Mouse (Mus musculus) intestine, postnatal 0 days (tissue): ENCODE measurements around the gene Il2rb. TPM values are rescaled to one million over a fixed set of nuclear protein-coding genes. Genes with fewer than 3 reads are reported as not detected.
A peak's percentile ranks its signal among the peaks of the same experiment; 100 is the strongest.

ENCODE experiments used
- ATAC-seq: fragments of 200-750 bp; cut with Nextera tagmentation; 2 replicates; pipeline ENCODE4 v1.8.0; 2017; ENCODE audit warnings: mild to moderate bottlenecking, moderate TSS enrichment, moderate library complexity
- H3K27ac ChIP-seq: fragments of 300-500 bp; sonication (generic); 2 replicates; pipeline ENCODE4 v1.5.1; 2014; ENCODE audit warnings: mild to moderate bottlenecking, low read depth, low read length, moderate library complexity
- H3K27me3 ChIP-seq: fragments of 300-500 bp; sonication (generic); replicated peaks from 2 replicates; pipeline ENCODE4 v1.6.1; 2014; ENCODE audit warnings: low read length, mixed read lengths; ENCODE audit not compliant: control insufficient read depth, insufficient read depth
- H3K36me3 ChIP-seq: fragments of 300-500 bp; sonication (generic); 2 replicates; pipeline ENCODE4 v1.6.1; 2014; ENCODE audit warnings: mild to moderate bottlenecking, moderate library complexity; ENCODE audit not compliant: control insufficient read depth, insufficient read depth
- H3K4me1 ChIP-seq: fragments of 300-500 bp; sonication (generic); replicated peaks from 2 replicates; pipeline ENCODE4 v1.6.1; 2014; ENCODE audit warnings: antibody characterized with exemption, low read length, mixed read lengths; ENCODE audit not compliant: control insufficient read depth, insufficient read depth
- H3K4me2 ChIP-seq: fragments of 300-500 bp; sonication (generic); replicated peaks from 2 replicates; pipeline ENCODE4 v1.6.1; 2014; ENCODE audit warnings: low read depth, mild to moderate bottlenecking, moderate library complexity
- H3K4me3 ChIP-seq: fragments of 300-500 bp; sonication (generic); 2 replicates; pipeline ENCODE4 v1.5.1; 2014; ENCODE audit warnings: low read depth, low read length
- H3K9ac ChIP-seq: fragments of 300-500 bp; sonication (generic); 2 replicates; pipeline ENCODE4 v1.6.1; 2014; ENCODE audit warnings: mild to moderate bottlenecking, low read depth, low read length
- H3K9me3 ChIP-seq: fragments of 300-500 bp; sonication (generic); 2 replicates; pipeline ENCODE4 v1.6.1; 2016; ENCODE audit warnings: mixed run types; ENCODE audit not compliant: control insufficient read depth
- CTCF ChIP-seq: sonication (generic); IDR thresholded peaks from 2 replicates; pipeline ENCODE4 v1.5.1; 2016; ENCODE audit warnings: low read depth, mild to moderate bottlenecking, control low read depth, antibody characterized with exemption, moderate library complexity
- WGBS: fragments of 180-500 bp; shearing (Covaris S2); extraction: QIAGEN DNeasy Blood & Tissue Kit; methylation state at CpG from one replicate; pipeline ENCODE4 v1.1.7; 2014; 5-methylcytosine and 5-hydroxymethylcytosine counted together
- polyA plus RNA-seq: library from polyadenylated mRNA; unstranded; fragments of >200 nt; fragmentation: Nextera tagmentation; extraction: Ambion mirVana; gene quantifications from 2 replicates; pipeline ENCODE4 v1.2.1, GENCODE M21; 2015

Il2rb gene
- polyA plus RNA-seq, 1 experiment from 2014 or later, result 0.63 TPM

GRCm38 (mm10) chr15:78471902-78472301 lies 23.2 kb downstream of the Il2rb start:
- Histone ChIP-seq H3K4me3 (no peak overlapping the region), H3K9ac (no peak overlapping the region), H3K4me2 (no peak overlapping the region), H3K36me3 (no peaks in the 10 kb centered on the region), H3K4me1 (no peaks in the 10 kb centered on the region), H3K27ac (no peak overlapping the region), H3K9me3 (no peaks in the 10 kb centered on the region), H3K27me3 (no peaks in the 10 kb centered on the region)
- 24% methylated on average over 7 of the region's 7 CpGs for WGBS
- no peak for ATAC-seq
- TF ChIP-seq CTCF, result no peak

DNA sequence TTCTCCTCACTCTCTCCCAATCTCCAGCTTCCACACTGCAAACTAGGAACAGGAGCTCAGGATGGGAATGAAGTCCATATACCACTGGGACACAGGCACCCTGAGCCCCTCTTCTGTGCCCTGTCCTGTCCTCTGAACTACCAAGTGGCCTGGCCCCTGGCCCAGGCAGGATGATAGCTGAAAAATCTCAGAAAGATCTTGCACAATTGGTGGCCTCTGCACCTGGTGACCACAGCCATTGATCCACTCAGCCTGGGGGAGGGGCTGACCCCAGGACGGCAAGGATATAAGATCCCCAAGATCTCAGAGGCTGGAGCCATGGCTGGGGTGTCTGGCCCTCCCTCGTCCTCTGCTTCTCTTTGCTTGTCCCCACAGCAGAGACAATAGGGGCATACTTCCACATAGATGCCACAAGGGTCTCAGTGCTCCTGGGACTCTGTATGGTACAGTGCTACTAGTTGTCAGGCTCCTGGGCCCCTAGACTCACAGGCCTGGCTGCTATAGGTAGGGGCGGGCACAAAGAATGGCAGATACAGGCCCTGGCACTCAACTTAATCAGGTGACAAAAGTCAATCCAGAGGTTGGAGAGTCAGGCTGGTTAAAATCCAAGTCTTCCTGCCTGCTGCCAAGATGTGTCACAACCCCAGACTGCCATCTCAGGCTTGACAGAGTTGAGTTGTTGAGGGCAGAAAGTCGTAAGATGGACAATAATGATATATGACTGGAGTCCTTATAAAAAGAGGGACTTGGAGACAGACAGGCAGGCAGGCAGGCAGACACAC lies 24.4 kb downstream of the Il2rb start:
- ATAC-seq, result no peak
- no peaks in the 10 kb centered on the region for H3K4me1 ChIP-seq
- H3K36me3 ChIP-seq, result no peaks in the 10 kb centered on the region
- no peak overlapping the region for H3K4me3 ChIP-seq
- H3K9me3 ChIP-seq, result no peaks in the 10 kb centered on the region
- no peak overlapping the region for H3K4me2 ChIP-seq
- H3K27ac ChIP-seq, result no peak overlapping the region
- WGBS, result 77% methylated on average over 4 of the region's 4 CpGs
- TF ChIP-seq CTCF, result no peak
- no peak overlapping the region for H3K9ac ChIP-seq
- H3K27me3 ChIP-seq, result no peaks in the 10 kb centered on the region

DNA sequence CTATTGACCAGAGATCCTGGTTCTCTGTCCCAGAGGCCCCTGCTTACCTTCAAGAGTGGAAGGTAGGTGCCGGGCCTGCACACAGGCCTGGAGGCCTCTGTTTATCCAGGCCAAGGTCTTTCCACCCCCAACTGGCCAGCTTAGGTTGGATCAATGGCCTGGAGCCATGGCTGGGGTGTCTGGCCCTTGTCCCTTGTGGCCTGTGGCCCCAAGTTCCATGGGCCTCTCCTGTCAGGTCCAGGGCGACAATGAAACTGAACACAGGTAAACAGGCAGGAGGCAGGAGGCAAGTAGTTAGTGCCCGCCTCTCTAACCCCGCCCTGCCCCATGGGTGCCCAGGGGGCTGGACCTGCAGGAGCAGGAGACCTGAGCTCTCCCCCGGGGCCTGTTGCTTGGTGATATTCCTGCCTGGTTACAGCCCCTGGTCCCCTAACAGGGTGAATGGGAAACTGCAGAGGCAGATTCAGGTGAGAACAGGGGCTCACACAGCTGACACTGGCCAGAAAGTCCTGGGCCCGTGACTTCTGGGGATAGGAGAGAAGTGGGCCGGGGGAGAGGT lies 26.6 kb downstream of the Il2rb start, which contains the start of gene Tmprss6:
Gene Tmprss6, minus strand, starts transcription at position 256 of the 559 bp plus-strand sequence.
- no peak within 1 kb of the TSS for H3K4me3 ChIP-seq
- no peak within 1 kb of the TSS for H3K27ac ChIP-seq
- H3K9me3 ChIP-seq, result no peaks in the 10 kb centered on the region
- no peaks in the 10 kb centered on the region for H3K4me1 ChIP-seq
- H3K36me3 ChIP-seq, result no peaks in the 10 kb centered on the region
- no peak for ATAC-seq
- 75% methylated on average over 7 of the region's 7 CpGs for WGBS
- no peaks in the 10 kb centered on the region for H3K27me3 ChIP-seq
- H3K4me2 ChIP-seq, result no peak within 1 kb of the TSS
- H3K9ac ChIP-seq, result no peak within 1 kb of the TSS
- TF ChIP-seq CTCF, result no peak

GRCm38 (mm10) chr15:78467570-78467969 lies 27.5 kb downstream of the Il2rb start:
- Histone ChIP-seq H3K4me2 (no peak overlapping the region), H3K36me3 (no peaks in the 10 kb centered on the region), H3K9ac (no peak overlapping the region), H3K4me1 (no peaks in the 10 kb centered on the region), H3K9me3 (no peaks in the 10 kb centered on the region), H3K27ac (no peak overlapping the region), H3K4me3 (no peak overlapping the region), H3K27me3 (no peaks in the 10 kb centered on the region)
- no peak for TF ChIP-seq CTCF
- WGBS, result 90% methylated on average over 7 of the region's 7 CpGs
- no peak for ATAC-seq

- TF ChIP-seq CTCF, result peak; percentile 48
- Histone ChIP-seq H3K4me2 (no peak overlapping the region), H3K4me3 (no peak overlapping the region), H3K36me3 (no peaks in the 10 kb centered on the region), H3K9ac (no peak overlapping the region), H3K9me3 (no peaks in the 10 kb centered on the region), H3K4me1 (no peaks in the 10 kb centered on the region), H3K27me3 (no peaks in the 10 kb centered on the region), H3K27ac (no peak overlapping the region)
- ATAC-seq, result no peak
- WGBS, result 35% methylated on average over 6 of the region's 6 CpGs
Observed at GRCm38 (mm10) chr15:78466809-78467208, 28.3 kb downstream of the Il2rb start.

GRCm38 (mm10) chr15:78462981-78463380 lies 32.1 kb downstream of the Il2rb start:
- ATAC-seq, result no peak
- Histone ChIP-seq H3K9me3 (no peaks in the 10 kb centered on the region), H3K27me3 (no peaks in the 10 kb centered on the region), H3K9ac (no peak overlapping the region), H3K4me3 (no peak overlapping the region), H3K27ac (no peak overlapping the region), H3K4me1 (no peaks in the 10 kb centered on the region), H3K4me2 (no peak overlapping the region), H3K36me3 (no peaks in the 10 kb centered on the region)
- TF ChIP-seq CTCF, result no peak
- WGBS, result 40% methylated on average over 2 of the region's 2 CpGs
